Mouse (Mus musculus): ENCODE results near the gene Chp1. TPM values are rescaled to one million over a fixed set of nuclear protein-coding genes. Genes with fewer than 3 reads are reported as not detected.

Gene Chp1
- polyA plus RNA-seq, 1 experiment: 67.9 TPM

- TF ChIP-seq REST (IDR thresholded peaks at IDR 0.05; ENCODE audit: insufficient read depth, insufficient read length) (no peak), POLR2AphosphoS2 (IDR thresholded peaks at IDR 0.05; ENCODE audit: insufficient read length, low read depth) (no peak), MYOD1 (IDR thresholded peaks at IDR 0.05; ENCODE audit: control insufficient read depth in 1 of 3, insufficient read length in 2 of 3, low read depth in 2 of 3) (no peak), MAX (IDR thresholded peaks at IDR 0.05; ENCODE audit: low read depth) (no peak), TCF3 (IDR thresholded peaks at IDR 0.05; ENCODE audit: insufficient read length, low read depth) (no peak), TCF12 (IDR thresholded peaks at IDR 0.05; ENCODE audit: insufficient read depth, poor library complexity, severe bottlenecking) (no peak), E2F4 (IDR thresholded peaks at IDR 0.05; ENCODE audit: insufficient read depth) (no peak), SRF (IDR thresholded peaks at IDR 0.05; ENCODE audit: control insufficient read depth, insufficient read length, low read depth) (no peak), USF1 (IDR thresholded peaks at IDR 0.05; ENCODE audit: low read depth) (no peak), CEBPB (IDR thresholded peaks at IDR 0.05; ENCODE audit: insufficient read depth, poor library complexity, severe bottlenecking) (no peak)
- H3K4me3 ChIP-seq: no peak overlapping the region
- peaks cover 10% of the 10 kb centered on the region for H3K36me3 ChIP-seq (ENCODE audit: control insufficient read depth, insufficient read depth)
- H3K79me2 ChIP-seq (ENCODE audit: control insufficient read depth, insufficient read depth): peaks cover 18% of the 10 kb centered on the region
- no peak overlapping the region for H3ac ChIP-seq (ENCODE audit: control insufficient read depth, insufficient read length)
- H3K4me2 ChIP-seq (ENCODE audit: low read depth): no peak overlapping the region
- H3K27me3 ChIP-seq (ENCODE audit: control insufficient read depth, insufficient read depth, insufficient read length): no peaks in the 10 kb centered on the region
Measured at GRCm38 (mm10) chr2:119591247-119591646, 43.8 kb downstream of the Chp1 start.

GRCm38 (mm10) chr2:119593765-119594112, 46.2 kb downstream of the Chp1 start:
- Histone ChIP-seq H3K4me3 (peak overlapping the region; percentile 69), H3K27me3 (ENCODE audit: control insufficient read depth, insufficient read depth, insufficient read length) (no peaks in the 10 kb centered on the region), H3ac (ENCODE audit: control insufficient read depth, insufficient read length) (peak overlapping the region; percentile 71), H3K4me2 (ENCODE audit: low read depth) (peak overlapping the region; percentile 83), H3K79me2 (ENCODE audit: control insufficient read depth, insufficient read depth) (peaks cover 39% of the 10 kb centered on the region), H3K36me3 (ENCODE audit: control insufficient read depth, insufficient read depth) (peaks cover 26% of the 10 kb centered on the region)
- TF ChIP-seq MAX (IDR thresholded peaks at IDR 0.05; ENCODE audit: low read depth): no peak
- TF ChIP-seq E2F4 (IDR thresholded peaks at IDR 0.05; ENCODE audit: insufficient read depth): no peak
- no peak for TF ChIP-seq MYOD1 (IDR thresholded peaks at IDR 0.05; ENCODE audit: control insufficient read depth in 1 of 3, insufficient read length in 2 of 3, low read depth in 2 of 3)
- no peak for TF ChIP-seq CEBPB (IDR thresholded peaks at IDR 0.05; ENCODE audit: insufficient read depth, poor library complexity, severe bottlenecking)
- TF ChIP-seq POLR2A (IDR thresholded peaks at IDR 0.05; ENCODE audit: insufficient read length, low read depth): no peak
- no peak for TF ChIP-seq TCF3 (IDR thresholded peaks at IDR 0.05; ENCODE audit: insufficient read length, low read depth)
- no peak for TF ChIP-seq SRF (IDR thresholded peaks at IDR 0.05; ENCODE audit: control insufficient read depth, insufficient read length, low read depth)
- no peak for TF ChIP-seq MYOG (IDR thresholded peaks at IDR 0.05; ENCODE audit: control insufficient read depth in 1 of 3, insufficient read depth in 1 of 3, insufficient read length in 2 of 3, low read depth in 2 of 3)
- TF ChIP-seq TCF12 (IDR thresholded peaks at IDR 0.05; ENCODE audit: insufficient read depth, poor library complexity, severe bottlenecking): no peak
- no peak for TF ChIP-seq USF1 (IDR thresholded peaks at IDR 0.05; ENCODE audit: low read depth)
- TF ChIP-seq REST (IDR thresholded peaks at IDR 0.05; ENCODE audit: insufficient read depth, insufficient read length): no peak
- no peak for TF ChIP-seq POLR2AphosphoS2 (IDR thresholded peaks at IDR 0.05; ENCODE audit: insufficient read length, low read depth)

- peak; percentile 77 for TF ChIP-seq POLR2AphosphoS2 (IDR thresholded peaks at IDR 0.05; ENCODE audit: insufficient read length, low read depth)
- peak in 1 of 3 experiments; percentile 14 for TF ChIP-seq MYOD1 (IDR thresholded peaks at IDR 0.05; ENCODE audit: control insufficient read depth in 1 of 3, insufficient read length in 2 of 3, low read depth in 2 of 3)
- TF ChIP-seq MAX (IDR thresholded peaks at IDR 0.05; ENCODE audit: low read depth): no peak
- TF ChIP-seq TCF3 (IDR thresholded peaks at IDR 0.05; ENCODE audit: insufficient read length, low read depth): no peak
- TF ChIP-seq CEBPB (IDR thresholded peaks at IDR 0.05; ENCODE audit: insufficient read depth, poor library complexity, severe bottlenecking): no peak
- TF ChIP-seq MYOG (IDR thresholded peaks at IDR 0.05; ENCODE audit: control insufficient read depth in 1 of 3, insufficient read depth in 1 of 3, insufficient read length in 2 of 3, low read depth in 2 of 3): no peak
- peak; percentile 77 for TF ChIP-seq POLR2A (IDR thresholded peaks at IDR 0.05; ENCODE audit: insufficient read length, low read depth)
- TF ChIP-seq E2F4 (IDR thresholded peaks at IDR 0.05; ENCODE audit: insufficient read depth): peak; percentile 79
- TF ChIP-seq TCF12 (IDR thresholded peaks at IDR 0.05; ENCODE audit: insufficient read depth, poor library complexity, severe bottlenecking): no peak
- Histone ChIP-seq H3K27me3 (ENCODE audit: control insufficient read depth, insufficient read depth, insufficient read length) (no peaks in the 10 kb centered on the region), H3ac (ENCODE audit: control insufficient read depth, insufficient read length) (peak overlapping the region; percentile 71), H3K4me3 (peak overlapping the region; percentile 69), H3K36me3 (ENCODE audit: control insufficient read depth, insufficient read depth) (peaks cover 32% of the 10 kb centered on the region), H3K79me2 (ENCODE audit: control insufficient read depth, insufficient read depth) (peaks cover 44% of the 10 kb centered on the region), H3K4me2 (ENCODE audit: low read depth) (peak overlapping the region; percentile 83)
Measured at GRCm38 (mm10) chr2:119594113-119594981, 46.9 kb downstream of the Chp1 start.

- Histone ChIP-seq H3K27me3 (ENCODE audit: control insufficient read depth, insufficient read depth, insufficient read length) (no peaks in the 10 kb centered on the region), H3K4me2 (ENCODE audit: low read depth) (peak overlapping the region; percentile 67), H3ac (ENCODE audit: control insufficient read depth, insufficient read length) (no peak overlapping the region), H3K4me3 (peak overlapping the region; percentile 69), H3K79me2 (ENCODE audit: control insufficient read depth, insufficient read depth) (peaks cover 53% of the 10 kb centered on the region), H3K36me3 (ENCODE audit: control insufficient read depth, insufficient read depth) (peaks cover 42% of the 10 kb centered on the region)
- no peak for TF ChIP-seq USF1 (IDR thresholded peaks at IDR 0.05; ENCODE audit: low read depth)
- no peak for TF ChIP-seq MAX (IDR thresholded peaks at IDR 0.05; ENCODE audit: low read depth)
Measured at GRCm38 (mm10) chr2:119595308-119595707, 47.8 kb downstream of the Chp1 start.

Data from myocyte (in vitro differentiated cells).